Mouse (Mus musculus) midbrain, embryonic 11.5 days (tissue): ENCODE results near the gene Wdr66. TPM values are rescaled to one million over a fixed set of nuclear protein-coding genes. Genes with fewer than 3 reads are reported as not detected.
A peak's percentile ranks its signal among the peaks of the same experiment; 100 is the strongest.

Source experiments
- ATAC-seq: fragments of 200-750 bp; cut with Nextera tagmentation; 2 replicates; pipeline ENCODE4 v1.8.0; 2017; ENCODE audit warnings: moderate TSS enrichment, moderate library complexity; ENCODE audit not compliant: low FRiP score
- DNase-seq: peaks from one replicate; pipeline ENCODE4 v3.0.0; 2015; ENCODE audit warnings: low spot score; ENCODE audit errors: missing footprints
- H3K27ac ChIP-seq: fragments of 300-500 bp; sonication (generic); 2 replicates; pipeline ENCODE4 v1.5.1; 2014; ENCODE audit warnings: low read depth, low read length
- H3K27me3 ChIP-seq: fragments of 300-500 bp; sonication (generic); 2 replicates; pipeline ENCODE4 v1.6.1; 2014; ENCODE audit warnings: mild to moderate bottlenecking, low read length, moderate library complexity, mixed read lengths; ENCODE audit not compliant: control insufficient read depth, insufficient read depth
- H3K36me3 ChIP-seq: fragments of 300-500 bp; sonication (generic); 2 replicates; pipeline ENCODE4 v1.6.1; 2014; ENCODE audit warnings: mild to moderate bottlenecking, low read length, moderate library complexity, mixed read lengths; ENCODE audit not compliant: control insufficient read depth, insufficient read depth
- H3K4me1 ChIP-seq: fragments of 300-500 bp; sonication (generic); 2 replicates; pipeline ENCODE4 v1.6.1; 2014; ENCODE audit warnings: low read length; ENCODE audit not compliant: control insufficient read depth, insufficient read depth
- H3K4me2 ChIP-seq: fragments of 300-500 bp; sonication (generic); 2 replicates; pipeline ENCODE4 v1.6.1; 2014; ENCODE audit warnings: mild to moderate bottlenecking, moderate library complexity
- H3K4me3 ChIP-seq: fragments of 300-500 bp; sonication (generic); 2 replicates; pipeline ENCODE4 v1.5.1; 2014; ENCODE audit warnings: low read depth, low read length
- H3K9ac ChIP-seq: fragments of 300-500 bp; sonication (generic); 2 replicates; pipeline ENCODE4 v1.6.1; 2014; ENCODE audit warnings: low read length
- H3K9me3 ChIP-seq: fragments of 300-500 bp; sonication (generic); 2 replicates; pipeline ENCODE4 v1.6.1; 2016; ENCODE audit warnings: low read length; ENCODE audit not compliant: control insufficient read depth
- WGBS: fragments of 180-500 bp; shearing (Covaris S2); extraction: QIAGEN DNeasy Blood & Tissue Kit; methylation state at CpG from one replicate; pipeline ENCODE4 v1.1.7; 2014; 5-methylcytosine and 5-hydroxymethylcytosine counted together
- polyA plus RNA-seq: library from polyadenylated mRNA; unstranded; fragments of >200 nt; fragmentation: Nextera tagmentation; extraction: Ambion mirVana; gene quantifications from 2 replicates; pipeline ENCODE4 v1.2.1, GENCODE M21; 2014

The Wdr66 gene
- polyA plus RNA-seq, 1 experiment from 2014 or later: 4.7 TPM

DNA sequence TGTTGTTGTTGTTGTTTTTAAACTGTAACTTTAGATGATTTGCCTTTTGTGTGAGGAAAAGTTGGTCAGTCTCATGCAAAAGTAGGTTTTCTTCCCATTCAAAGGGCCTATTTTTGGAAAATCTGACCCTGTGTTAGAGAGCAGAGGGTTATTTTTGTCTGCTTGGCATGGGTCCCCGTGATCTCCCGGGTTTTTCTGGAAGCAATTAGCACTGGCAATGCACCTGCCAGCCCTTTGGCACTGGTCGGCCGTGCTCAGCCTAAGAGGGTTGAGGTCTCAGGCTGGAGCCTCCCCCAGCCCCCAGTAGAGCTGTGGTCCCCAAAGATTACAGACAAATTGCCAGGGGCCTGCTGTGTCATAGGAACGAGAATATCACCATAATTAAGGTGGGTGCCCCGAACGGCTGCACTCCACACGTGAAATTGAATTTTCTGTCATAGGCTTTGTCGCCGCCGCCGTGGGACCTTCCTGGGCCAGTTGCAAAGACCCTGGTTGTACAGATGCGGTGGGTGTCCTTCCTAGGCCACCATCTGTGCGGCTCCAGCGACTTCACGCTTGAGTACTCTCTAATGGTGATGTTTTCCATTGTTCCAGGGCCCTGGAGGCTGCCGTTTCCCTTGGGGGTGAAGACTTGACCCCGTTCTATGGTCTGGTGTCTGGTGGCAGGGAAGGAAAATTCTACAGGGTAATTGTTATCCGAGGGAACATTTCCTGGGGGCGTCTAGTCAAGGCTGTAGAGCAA is 50.0 kb downstream of the Wdr66 start:
- 0 out of 2 replicates have a peak overlapping the region, but pooled peaks have one; percentile 31 for H3K9ac ChIP-seq
- ATAC-seq: 0 out of 2 replicates have a peak, but pooled peaks have one; percentile 35
- no peak overlapping the region for H3K4me2 ChIP-seq
- no peak overlapping the region for H3K27ac ChIP-seq
- H3K9me3 ChIP-seq: no peaks in the 10 kb centered on the region
- no peaks in the 10 kb centered on the region for H3K36me3 ChIP-seq
- peak; percentile 90 for DNase-seq
- WGBS: 38% methylated on average over 20 of the region's 20 CpGs
- H3K27me3 ChIP-seq: no peaks in the 10 kb centered on the region
- H3K4me3 ChIP-seq: no peak overlapping the region
- peaks cover 9% of the 10 kb centered on the region for H3K4me1 ChIP-seq

DNA sequence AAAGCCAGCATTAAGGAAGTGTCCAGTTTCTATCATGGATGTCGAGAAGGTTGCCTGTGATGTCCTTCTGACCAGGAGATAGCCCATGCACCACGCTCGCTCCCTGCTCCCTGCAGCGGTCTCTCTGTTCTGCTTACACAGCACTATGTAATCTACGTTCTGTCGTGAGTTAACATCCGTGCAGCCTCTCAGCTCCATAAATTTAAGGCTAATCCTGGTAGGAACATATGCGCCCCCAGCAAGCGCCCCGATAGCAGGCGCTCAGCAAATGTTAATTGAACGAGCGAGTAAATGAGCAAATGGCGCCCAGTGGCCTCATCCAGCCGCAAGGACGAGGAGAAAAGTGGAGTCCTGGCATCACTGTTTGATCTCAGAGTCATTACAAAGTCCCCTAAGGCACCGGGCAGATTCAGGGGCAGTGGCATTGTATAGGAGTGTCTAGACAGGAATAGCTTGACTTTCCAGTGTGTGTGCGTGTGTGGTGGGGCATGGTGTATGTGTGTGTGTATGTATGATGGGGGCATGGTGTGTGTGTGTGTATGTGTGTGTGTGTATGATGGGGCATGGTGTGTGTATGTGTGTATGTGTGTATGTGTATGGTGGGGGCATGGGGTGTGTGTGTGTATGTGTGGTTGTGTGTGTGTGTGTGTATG is 55.9 kb downstream of the Wdr66 start:
- H3K4me1 ChIP-seq: no peaks in the 10 kb centered on the region
- 83% methylated on average over 18 of the region's 18 CpGs for WGBS
- H3K9me3 ChIP-seq: no peaks in the 10 kb centered on the region
- no peak for DNase-seq
- H3K36me3 ChIP-seq: no peaks in the 10 kb centered on the region
- no peak overlapping the region for H3K4me3 ChIP-seq
- H3K4me2 ChIP-seq: no peak overlapping the region
- no peak overlapping the region for H3K9ac ChIP-seq
- no peaks in the 10 kb centered on the region for H3K27me3 ChIP-seq
- ATAC-seq: no peak
- H3K27ac ChIP-seq: no peak overlapping the region; the same call in 1 of the 2 replicates

DNA sequence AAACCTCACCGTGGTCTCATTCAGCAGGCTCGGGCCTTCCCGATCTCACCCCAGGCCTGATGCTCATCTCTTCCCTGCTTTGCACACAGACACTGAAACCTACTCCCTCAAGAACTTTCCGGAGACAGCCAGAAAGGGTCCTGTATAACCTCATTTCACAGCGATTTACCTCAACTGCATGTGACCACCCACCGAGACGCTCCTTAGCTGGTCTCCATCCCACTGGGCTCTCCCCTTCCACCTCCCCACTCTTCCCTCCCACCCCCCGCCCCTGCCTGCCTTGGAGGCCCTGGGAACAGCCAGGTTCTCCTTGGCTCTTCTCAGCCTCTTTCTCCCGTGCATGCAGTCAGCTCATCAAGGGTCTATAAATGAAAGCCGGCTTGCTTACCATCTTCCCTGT is 57.9 kb downstream of the Wdr66 start:
- H3K4me1 ChIP-seq: no peaks in the 10 kb centered on the region
- DNase-seq (no peak), ATAC-seq (no peak)
- H3K27ac ChIP-seq: no peak overlapping the region
- H3K4me2 ChIP-seq: no peak overlapping the region
- H3K9me3 ChIP-seq: no peaks in the 10 kb centered on the region
- WGBS: 50% methylated on average over 10 of the region's 10 CpGs
- H3K27me3 ChIP-seq: no peaks in the 10 kb centered on the region
- no peaks in the 10 kb centered on the region for H3K36me3 ChIP-seq
- no peak overlapping the region for H3K9ac ChIP-seq
- no peak overlapping the region for H3K4me3 ChIP-seq

DNA sequence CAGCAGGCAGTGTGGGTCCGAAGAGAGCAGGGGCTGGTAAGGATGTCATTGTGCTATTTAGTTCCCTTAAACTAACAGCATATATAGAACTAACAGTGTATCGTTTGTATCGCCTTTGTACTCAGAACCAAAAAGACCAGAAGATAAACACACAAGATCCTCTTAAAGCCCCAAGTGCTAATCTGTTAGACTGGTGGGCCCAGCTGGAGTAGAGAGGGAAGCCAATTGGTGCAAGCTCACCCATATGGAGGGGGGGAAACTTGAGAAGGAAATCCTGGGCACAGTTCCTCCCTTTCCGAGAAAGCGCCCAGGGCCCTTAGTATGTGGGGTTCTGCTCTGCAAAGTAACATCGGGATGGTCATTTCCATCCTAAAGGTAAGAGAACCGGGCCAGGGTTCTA is 58.3 kb downstream of the Wdr66 start:
- H3K27me3 ChIP-seq: no peaks in the 10 kb centered on the region
- H3K4me3 ChIP-seq: no peak overlapping the region
- H3K9me3 ChIP-seq: no peaks in the 10 kb centered on the region
- no peaks in the 10 kb centered on the region for H3K36me3 ChIP-seq
- DNase-seq: no peak
- no peak overlapping the region for H3K27ac ChIP-seq
- WGBS: 59% methylated on average over 7 of the region's 7 CpGs
- no peak for ATAC-seq
- peaks cover 2% of the 10 kb centered on the region for H3K4me1 ChIP-seq
- H3K9ac ChIP-seq: no peak overlapping the region
- no peak overlapping the region for H3K4me2 ChIP-seq

DNA sequence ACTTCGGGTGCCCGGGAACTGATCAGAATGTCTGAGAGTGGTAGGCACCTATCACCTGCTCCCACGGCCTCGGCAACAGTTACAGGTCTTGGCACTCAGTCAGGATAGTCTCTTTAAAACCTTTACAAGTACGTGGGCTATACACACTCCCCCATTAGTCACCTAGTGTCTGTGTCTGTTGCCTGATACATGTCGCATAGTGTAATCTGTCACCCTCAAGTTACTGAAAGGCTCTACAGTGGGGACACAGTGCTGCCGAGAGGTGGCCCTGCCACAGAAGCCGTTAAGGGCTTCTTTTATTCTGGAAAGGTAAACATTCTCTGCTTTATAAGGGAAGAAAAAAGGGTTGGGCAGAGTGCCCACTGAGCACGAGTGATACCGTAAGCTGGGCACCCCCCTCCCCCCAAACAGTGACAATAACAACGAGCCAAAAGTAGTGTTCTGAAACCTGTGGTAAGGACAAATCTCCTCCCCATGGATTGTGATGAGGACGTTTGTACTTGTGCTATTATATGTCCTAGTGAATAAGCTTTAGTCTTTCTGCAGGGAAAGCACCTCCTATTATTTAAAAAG is 61.2 kb downstream of the Wdr66 start:
- WGBS: 73% methylated on average over 12 of the region's 12 CpGs
- H3K4me3 ChIP-seq: no peak overlapping the region
- ATAC-seq: no peak

DNA sequence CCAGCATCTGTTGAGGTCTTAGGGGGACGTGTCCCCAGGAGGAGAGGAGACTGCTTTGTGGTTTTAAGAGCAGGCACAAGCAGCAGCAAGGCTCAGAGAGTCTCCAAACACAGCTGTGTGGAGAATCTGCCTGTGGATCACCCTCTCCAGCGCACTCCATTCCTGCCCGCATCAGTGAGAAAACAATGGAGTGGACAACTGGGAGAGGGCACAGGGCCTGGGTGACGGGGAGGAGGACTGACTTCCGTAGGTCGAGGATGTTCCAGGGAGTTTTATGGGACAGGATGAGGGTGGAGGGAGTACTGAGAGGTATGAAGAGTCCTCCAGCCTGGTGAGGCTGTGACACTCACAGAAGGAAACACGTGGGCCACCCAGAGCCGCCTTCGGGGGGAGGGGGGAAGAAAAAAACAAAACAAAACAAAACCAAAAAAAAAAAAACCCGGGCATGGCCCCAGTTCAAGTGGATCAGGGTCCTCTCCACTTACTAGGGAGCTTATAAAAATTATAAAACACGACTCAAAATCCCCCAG is 62.0 kb downstream of the Wdr66 start:
- Histone ChIP-seq H3K4me2 (no peak overlapping the region), H3K27me3 (no peaks in the 10 kb centered on the region), H3K4me1 (peaks cover 7% of the 10 kb centered on the region), H3K4me3 (no peak overlapping the region), H3K36me3 (no peaks in the 10 kb centered on the region), H3K27ac (no peak overlapping the region), H3K9ac (no peak overlapping the region), H3K9me3 (no peaks in the 10 kb centered on the region)
- DNase-seq (no peak), ATAC-seq (no peak)
- 62% methylated on average over 11 of the region's 11 CpGs for WGBS

More for the DNA sequence above, 61.2 kb downstream of the Wdr66 start:
- Histone ChIP-seq H3K9me3 (no peaks in the 10 kb centered on the region), H3K9ac (no peak overlapping the region), H3K4me1 (peaks cover 7% of the 10 kb centered on the region), H3K36me3 (no peaks in the 10 kb centered on the region), H3K27ac (no peak overlapping the region), H3K4me2 (no peak overlapping the region), H3K27me3 (no peaks in the 10 kb centered on the region)
- no peak for DNase-seq

DNA sequence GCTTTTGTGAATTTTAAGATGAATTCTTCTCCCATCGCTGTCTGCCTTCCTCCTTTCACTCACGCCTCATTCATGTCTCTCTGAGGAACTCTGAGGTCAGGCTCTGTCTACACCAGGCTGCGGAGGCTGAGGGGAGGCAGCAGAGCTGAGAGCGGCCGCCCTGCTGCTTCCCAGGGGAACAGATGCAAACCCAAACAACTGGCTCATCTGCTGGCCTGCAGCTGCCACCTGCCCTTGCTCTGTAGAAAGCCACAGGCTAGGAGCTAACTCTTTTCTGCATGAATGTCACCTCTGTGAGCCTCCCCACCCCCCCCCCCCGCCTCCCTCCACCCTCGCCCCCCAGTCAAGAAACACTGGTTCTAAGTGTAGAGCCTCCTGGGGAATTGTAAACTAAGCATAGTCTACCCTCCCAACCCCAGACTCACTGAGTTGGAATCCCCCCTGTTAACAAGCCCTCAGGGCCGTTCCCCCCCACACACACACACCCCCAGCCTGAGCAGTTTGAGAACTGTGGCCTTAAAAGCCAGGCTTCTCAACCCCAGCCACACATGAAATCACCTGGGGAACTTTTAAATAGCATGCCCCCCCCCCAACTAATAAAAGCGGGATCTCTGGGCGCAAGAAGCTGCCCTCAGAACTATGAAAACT is 63.4 kb downstream of the Wdr66 start:
- Histone ChIP-seq H3K27me3 (no peaks in the 10 kb centered on the region), H3K27ac (peak overlapping the region; percentile 20; the same call in 1 of the 2 replicates), H3K4me2 (no peak overlapping the region)

DNA sequence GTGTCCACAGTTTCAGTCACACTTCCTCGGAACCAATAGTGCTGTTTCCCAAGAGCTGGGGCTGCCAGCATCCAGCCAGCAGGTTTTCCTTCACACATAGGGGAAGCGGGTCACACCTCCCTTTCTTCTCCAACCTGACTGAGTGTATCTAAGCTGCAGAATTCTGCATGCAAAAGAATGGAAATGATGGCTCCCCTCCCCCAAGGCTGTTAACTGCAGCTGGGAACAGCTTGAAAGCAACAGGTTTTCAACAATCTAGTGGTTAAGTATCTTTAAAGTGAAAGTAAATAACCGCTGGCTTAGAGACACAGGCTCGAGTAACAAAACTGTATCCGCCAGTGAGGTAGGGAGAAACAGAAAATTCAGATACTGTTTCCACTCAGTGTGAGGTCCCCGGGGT is 66.1 kb downstream of the Wdr66 start:
- Histone ChIP-seq H3K36me3 (no peaks in the 10 kb centered on the region), H3K4me3 (no peak overlapping the region), H3K4me2 (no peak overlapping the region), H3K9ac (no peak overlapping the region), H3K9me3 (no peaks in the 10 kb centered on the region), H3K4me1 (peaks cover 7% of the 10 kb centered on the region), H3K27me3 (no peaks in the 10 kb centered on the region), H3K27ac (no peak overlapping the region)
- WGBS: 35% methylated on average over 6 of the region's 6 CpGs
- no peak for DNase-seq
- no peak for ATAC-seq

More for the DNA sequence above, 63.4 kb downstream of the Wdr66 start:
- no peak overlapping the region for H3K4me3 ChIP-seq
- peak; percentile 52; the same call in 1 of the 2 replicates for ATAC-seq
- DNase-seq: no peak
- no peaks in the 10 kb centered on the region for H3K36me3 ChIP-seq
- no peaks in the 10 kb centered on the region for H3K9me3 ChIP-seq
- peak overlapping the region; percentile 16; the same call in 1 of the 2 replicates for H3K9ac ChIP-seq
- H3K4me1 ChIP-seq: peaks cover 7% of the 10 kb centered on the region
- WGBS: 30% methylated on average over 10 of the region's 10 CpGs
